In the genomic region with DNA sequence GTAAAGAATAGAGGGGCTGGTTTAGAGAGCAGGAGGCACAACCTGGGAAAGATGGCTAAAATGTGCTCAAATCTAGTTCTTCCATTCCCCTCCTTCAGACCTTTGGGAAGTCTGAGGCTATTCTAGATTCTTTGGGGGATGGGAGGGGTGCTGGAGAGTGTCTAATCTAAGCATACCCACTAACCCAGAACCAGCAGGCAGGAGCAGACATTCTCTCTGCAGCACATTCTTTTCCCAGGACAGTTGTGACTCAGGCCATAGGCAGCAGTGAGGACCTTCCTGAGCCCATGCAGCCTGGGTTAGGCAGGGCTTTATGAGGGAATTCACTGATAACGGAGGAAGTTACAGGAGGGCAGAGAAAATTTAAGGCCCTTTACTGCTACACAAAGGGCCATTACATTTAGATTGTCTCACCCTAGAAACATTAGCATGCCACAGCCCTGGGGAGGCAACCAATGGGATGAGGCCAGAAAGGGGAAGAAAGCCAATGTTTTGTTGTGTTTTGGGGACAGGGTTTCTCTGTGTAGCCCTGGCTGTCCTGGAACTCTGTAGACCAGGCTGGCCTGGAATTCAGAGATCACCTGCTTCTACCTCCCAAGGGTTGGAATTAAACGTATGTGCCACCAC, we compare ENCODE assay signal across 33 mouse cellular contexts. TPM values are rescaled to one million over a fixed set of nuclear protein-coding genes. Genes with fewer than 3 reads are reported as not detected.
DNase-seq lines count a peak whose midpoint lies in the region; ATAC-seq and TF ChIP-seq lines count a peak whose summit lies in the region.
"Had no signal": no experiment of that assay in that cellular context is flagged by ENCODE, and none has a peak within 500 bp of the region (broad histone marks: within the 10 kb centered on the region; RNA-seq: fewer than 3 reads in every experiment).

No protein-coding gene starts in this region.

- DNase-seq in G1E (ENCODE audit: low spot score) (peak; percentile 60), MN1 (ENCODE audit: low spot score) (peak; percentile 44)
- no peak for DNase-seq in gastrocnemius, postnatal 10 days
- DNase-seq in spleen, adult 12 weeks (ENCODE audit: low spot score) = no peak
- DNase-seq in urinary bladder, adult 18-20 months (ENCODE audit: low spot score in 2 of 2) = no peak
- DNase-seq: adrenal gland, postnatal 36 days; cerebellum, adult 11 months; cerebellum, adult 9-11 months; gastrocnemius, postnatal 36 days; kidney, postnatal 10 days; layer of hippocampus, postnatal 36 days; liver, postnatal 0 days; lung, postnatal 14 days; thymus, adult 2 months; thymus, postnatal 4 days had no signal

- no peak overlapping the region for H3K4me3 ChIP-seq in intestine, embryonic 15.5 days (replicated peaks)
- H3K4me3 ChIP-seq in intestine, postnatal 0 days (ENCODE audit: low read depth, low read length) = no peak overlapping the region
- no peak overlapping the region for H3K4me3 ChIP-seq in G1E (ENCODE audit: low read depth, low read length)
- no peak overlapping the region for H3K4me3 ChIP-seq in bone marrow macrophage, adult 2 months (ENCODE audit: insufficient read depth, low read length)
- H3K4me3 ChIP-seq: forebrain, embryonic 10.5 days; limb, embryonic 12.5 days had no signal

- H3K27ac ChIP-seq in intestine, embryonic 15.5 days = 0 out of 2 replicates have a peak overlapping the region, but pooled peaks have one; percentile 3
- H3K27ac ChIP-seq in intestine, postnatal 0 days (ENCODE audit: low read depth, low read length) = no peak overlapping the region
- H3K27ac ChIP-seq in bone marrow macrophage, adult 2 months (ENCODE audit: insufficient read depth, low read depth, low read length) = peak overlapping the region; percentile 6
- H3K27ac ChIP-seq: forebrain, embryonic 10.5 days; hindbrain, embryonic 14.5 days; limb, embryonic 12.5 days; stomach, postnatal 0 days had no signal

- TF ChIP-seq POLR2A in bone marrow macrophage, adult 2 months (IDR thresholded peaks at IDR 0.05; ENCODE audit: borderline replicate concordance, low read depth, low read length) = no peak

- TF ChIP-seq CTCF in intestine, postnatal 0 days (IDR thresholded peaks at IDR 0.05; ENCODE audit: low read depth) = no peak
- TF ChIP-seq CTCF in G1E (IDR thresholded peaks at IDR 0.05; ENCODE audit: low read depth, low read length) = no peak
- TF ChIP-seq CTCF in bone marrow macrophage, adult 2 months (IDR thresholded peaks at IDR 0.05; ENCODE audit: low read depth, low read length) = no peak

- no peak for ATAC-seq in intestine, embryonic 15.5 days
- no peak for ATAC-seq in intestine, postnatal 0 days
- no peak for ATAC-seq in G1E (ENCODE audit: extremely low read depth, insufficient number of reproducible peaks, low FRiP score, poor library complexity, severe bottlenecking)
- ATAC-seq: inflammation-experienced regulatory T-cells, adult 6 months; liver, postnatal 0 days had no signal

- no peaks in the 10 kb centered on the region for H3K9me3 ChIP-seq in intestine, embryonic 15.5 days
- H3K9me3 ChIP-seq in intestine, postnatal 0 days (ENCODE audit: control insufficient read depth) = no peaks in the 10 kb centered on the region
- no peaks in the 10 kb centered on the region for H3K9me3 ChIP-seq in G1E (replicated peaks)
- H3K9me3 ChIP-seq: limb, embryonic 12.5 days had no signal

- H3K27me3 ChIP-seq in intestine, embryonic 15.5 days (replicated peaks) = no peaks in the 10 kb centered on the region
- H3K27me3 ChIP-seq in intestine, postnatal 0 days (replicated peaks; ENCODE audit: control insufficient read depth, insufficient read depth, low read length) = no peaks in the 10 kb centered on the region
- H3K27me3 ChIP-seq in G1E (ENCODE audit: insufficient read depth, low read length) = peaks cover 21% of the 10 kb centered on the region

- peaks cover 32% of the 10 kb centered on the region for H3K4me1 ChIP-seq in intestine, embryonic 15.5 days (replicated peaks)
- H3K4me1 ChIP-seq in intestine, postnatal 0 days (replicated peaks; ENCODE audit: control insufficient read depth, insufficient read depth, low read length) = peaks cover 6% of the 10 kb centered on the region; the same call in 1 of the 2 replicates
- peaks cover 71% of the 10 kb centered on the region for H3K4me1 ChIP-seq in G1E (ENCODE audit: insufficient read depth, low read depth, low read length)
- peaks cover 22% of the 10 kb centered on the region for H3K4me1 ChIP-seq in bone marrow macrophage, adult 2 months (ENCODE audit: control insufficient read depth, insufficient read depth, low read length)

- no peak overlapping the region for H3K4me2 ChIP-seq in intestine, embryonic 15.5 days (replicated peaks)
- H3K4me2 ChIP-seq in intestine, postnatal 0 days (replicated peaks; ENCODE audit: low read depth) = no peak overlapping the region
- H3K4me2 ChIP-seq: hindbrain, embryonic 14.5 days; limb, embryonic 12.5 days; liver, embryonic 11.5 days; midbrain, embryonic 11.5 days had no signal

- H3K36me3 ChIP-seq in intestine, embryonic 15.5 days = peaks cover 13% of the 10 kb centered on the region
- peaks cover 18% of the 10 kb centered on the region for H3K36me3 ChIP-seq in intestine, postnatal 0 days (ENCODE audit: control insufficient read depth, insufficient read depth)
- H3K36me3 ChIP-seq in G1E (replicated peaks) = peaks cover 48% of the 10 kb centered on the region

- no peak overlapping the region for H3K9ac ChIP-seq in intestine, embryonic 15.5 days
- H3K9ac ChIP-seq in intestine, postnatal 0 days (ENCODE audit: low read depth, low read length) = no peak overlapping the region
- H3K9ac ChIP-seq: hindbrain, embryonic 14.5 days; limb, embryonic 12.5 days; liver, postnatal 0 days had no signal

- WGBS in intestine, embryonic 15.5 days = 54% methylated on average over 2 of the region's 2 CpGs
- 48% methylated on average over 2 of the region's 2 CpGs for WGBS in intestine, postnatal 0 days

RNA-seq across cellular contexts. Expression of gene Exosc6, which starts 2.9 kb away (rescaled TPM):
- 23.0 and 24.3 TPM in 2 replicates for polyA plus RNA-seq in intestine, embryonic 15.5 days (2015; fragmentation: Nextera tagmentation; extraction: Ambion mirVana)
- polyA plus RNA-seq in intestine, postnatal 0 days (2015; fragmentation: Nextera tagmentation; extraction: Ambion mirVana) = 7.3 and 8.4 TPM in 2 replicates
- total RNA-seq in G1E (2014; fragmentation: Nextera tagmentation) (not detected in 2 replicates), G1E (2017) (13.9 and 17.0 TPM in 2 replicates)
- polyA plus RNA-seq in G1E (2012) = 88.0 and 119 TPM in 2 replicates
- not detected in 2 replicates for polyA plus RNA-seq in bone marrow macrophage, adult 2 months (2012; ENCODE audit: insufficient read depth, insufficient read length, missing spikeins)
- total RNA-seq in gastrocnemius, postnatal 10 days (2021) = not detected
- total RNA-seq: adrenal gland, postnatal 36 days; gastrocnemius, postnatal 36 days; heart, adult 8-10 months; heart, postnatal 25 days; layer of hippocampus, adult 8-10 months; layer of hippocampus, postnatal 36 days; left cerebral cortex, postnatal 14 days had no signal
- polyA plus RNA-seq: hindbrain, embryonic 14.5 days; inflammation-experienced regulatory T-cells, adult 6 months had no signal

RNA-seq across cellular contexts. Expression of gene Aars, which starts 26.1 kb away (rescaled TPM):
- 50.4 and 54.1 TPM in 2 replicates for polyA plus RNA-seq in intestine, embryonic 15.5 days (2015; fragmentation: Nextera tagmentation; extraction: Ambion mirVana)
- polyA plus RNA-seq in intestine, postnatal 0 days (2015; fragmentation: Nextera tagmentation; extraction: Ambion mirVana) = 30.0 and 30.7 TPM in 2 replicates
- total RNA-seq in G1E (2014; fragmentation: Nextera tagmentation) = 126 and 131 TPM in 2 replicates
- total RNA-seq in G1E (2017) = 77.0 and 81.8 TPM in 2 replicates
- 37.3 and 56.4 TPM in 2 replicates for polyA plus RNA-seq in G1E (2012)
- 20.8 and 27.2 TPM in 2 replicates for polyA plus RNA-seq in bone marrow macrophage, adult 2 months (2012; ENCODE audit: insufficient read depth, insufficient read length, missing spikeins)
- 10 to 100 TPM; 41.5 to 53.4 TPM for total RNA-seq in gastrocnemius, postnatal 10 days (2021)

RNA-seq across cellular contexts. Expression of gene Ddx19b, which starts 27.5 kb away (rescaled TPM):
- 7.0 and 7.5 TPM in 2 replicates for polyA plus RNA-seq in intestine, embryonic 15.5 days (2015; fragmentation: Nextera tagmentation; extraction: Ambion mirVana)
- 3.4 and 4.5 TPM in 2 replicates for polyA plus RNA-seq in intestine, postnatal 0 days (2015; fragmentation: Nextera tagmentation; extraction: Ambion mirVana)
- total RNA-seq in G1E (2014; fragmentation: Nextera tagmentation) = 17.4 and 18.8 TPM in 2 replicates
- total RNA-seq in G1E (2017) = 21.7 and 21.9 TPM in 2 replicates
- polyA plus RNA-seq in G1E (2012) = 5.1 and 6.3 TPM in 2 replicates
- polyA plus RNA-seq in bone marrow macrophage, adult 2 months (2012; ENCODE audit: insufficient read depth, insufficient read length, missing spikeins) = 5.5 and 6.4 TPM in 2 replicates
- 10 to 100 TPM in 1 of 2 experiments, 1 to 10 TPM in 1; 9.9 to 10.4 TPM for total RNA-seq in gastrocnemius, postnatal 10 days (2021)

RNA-seq across cellular contexts. Expression of gene Clec18a, which starts 33.2 kb away (rescaled TPM):
- 0.13 and 0.32 TPM in 2 replicates for polyA plus RNA-seq in intestine, embryonic 15.5 days (2015; fragmentation: Nextera tagmentation; extraction: Ambion mirVana)
- polyA plus RNA-seq in intestine, postnatal 0 days (2015; fragmentation: Nextera tagmentation; extraction: Ambion mirVana) = not detected in 2 replicates
- total RNA-seq in G1E (2014; fragmentation: Nextera tagmentation) (not detected in 2 replicates), G1E (2017) (0.05 and 0.06 TPM in 2 replicates)
- polyA plus RNA-seq in G1E (2012) = not detected in 2 replicates
- not detected in 2 replicates for polyA plus RNA-seq in bone marrow macrophage, adult 2 months (2012; ENCODE audit: insufficient read depth, insufficient read length, missing spikeins)
- total RNA-seq in gastrocnemius, postnatal 10 days (2021) = 1 to 10 TPM in 1 of 2 experiments, under 1 TPM in 1; 0.63 to 1.0 TPM
- total RNA-seq: adrenal gland, postnatal 36 days; megakaryocyte progenitor cell, adult 5-6 weeks; neutrophil, adult 5-6 weeks had no signal
- polyA plus RNA-seq: C2C12; inflammation-experienced regulatory T-cells, adult 6 months; liver, embryonic 11.5 days; liver, postnatal 0 days; small intestine, adult 2 months; stomach, postnatal 0 days had no signal

RNA-seq across cellular contexts. Expression of gene Pdpr, which starts 35.4 kb away (rescaled TPM):
- 9.5 and 10.1 TPM in 2 replicates for polyA plus RNA-seq in intestine, embryonic 15.5 days (2015; fragmentation: Nextera tagmentation; extraction: Ambion mirVana)
- polyA plus RNA-seq in intestine, postnatal 0 days (2015; fragmentation: Nextera tagmentation; extraction: Ambion mirVana) = 4.3 and 4.7 TPM in 2 replicates
- total RNA-seq in G1E (2014; fragmentation: Nextera tagmentation) (14.0 and 15.7 TPM in 2 replicates), G1E (2017) (19.4 and 20.5 TPM in 2 replicates)
- polyA plus RNA-seq in G1E (2012) = 8.7 and 9.5 TPM in 2 replicates
- polyA plus RNA-seq in bone marrow macrophage, adult 2 months (2012; ENCODE audit: insufficient read depth, insufficient read length, missing spikeins) = 8.1 and 11.3 TPM in 2 replicates
- total RNA-seq in gastrocnemius, postnatal 10 days (2021) = 10 to 100 TPM; 52.9 to 67.6 TPM

Comparison
In these comparisons a context has a peak if more than half of its experiments do, and no peak if none do; other contexts are left out.
1. DNase-seq: peak in G1E (single experiment) and MN1 (single experiment); none in gastrocnemius, postnatal 10 days (single experiment), spleen, adult 12 weeks (single experiment) and urinary bladder, adult 18-20 months (0 of 2).